Mouse (Mus musculus) midbrain, embryonic 13.5 days (tissue): Measurements from ENCODE around the gene Aurkaip1. TPM values are rescaled to one million over a fixed set of nuclear protein-coding genes. Genes with fewer than 3 reads are reported as not detected.

Experiments used
- ATAC-seq: fragments of 200-750 bp; cut with Nextera tagmentation; 2 replicates; pipeline ENCODE4 v1.8.0; 2017; ENCODE audit warnings: mild to moderate bottlenecking, moderate TSS enrichment, moderate library complexity
- H3K27ac ChIP-seq: fragments of 300-500 bp; sonication (generic); 2 replicates; pipeline ENCODE4 v1.5.1; 2015; ENCODE audit warnings: inconsistent platforms, mild to moderate bottlenecking, moderate library complexity
- H3K27me3 ChIP-seq: fragments of 300-500 bp; sonication (generic); 2 replicates; pipeline ENCODE4 v1.6.1; 2015; ENCODE audit warnings: mild to moderate bottlenecking, inconsistent platforms
- H3K36me3 ChIP-seq: fragments of 300-500 bp; sonication (generic); 2 replicates; pipeline ENCODE4 v1.6.1; 2015; ENCODE audit warnings: mild to moderate bottlenecking, inconsistent platforms
- H3K4me1 ChIP-seq: fragments of 300-500 bp; sonication (generic); replicated peaks from 2 replicates; pipeline ENCODE4 v1.6.1; 2015; ENCODE audit warnings: inconsistent platforms
- H3K4me2 ChIP-seq: fragments of 300-500 bp; sonication (generic); replicated peaks from 2 replicates; pipeline ENCODE4 v1.6.1; 2015; ENCODE audit warnings: moderate library complexity, mild to moderate bottlenecking, inconsistent platforms
- H3K4me3 ChIP-seq: fragments of 300-500 bp; sonication (generic); replicated peaks from 2 replicates; pipeline ENCODE4 v1.5.1; 2015; ENCODE audit warnings: mild to moderate bottlenecking, inconsistent platforms
- H3K9ac ChIP-seq: fragments of 300-500 bp; sonication (generic); replicated peaks from 2 replicates; pipeline ENCODE4 v1.6.1; 2015; ENCODE audit warnings: mild to moderate bottlenecking, inconsistent platforms
- H3K9me3 ChIP-seq: fragments of 300-500 bp; sonication (generic); 2 replicates; pipeline ENCODE4 v1.6.1; 2016; ENCODE audit warnings: mild to moderate bottlenecking, inconsistent platforms
- WGBS: fragments of 180-500 bp; shearing (Covaris S2); methylation state at CpG from one replicate; pipeline ENCODE4 v1.1.7; 2015; 5-methylcytosine and 5-hydroxymethylcytosine counted together
- microRNA-seq: library from miRNA; unstranded; fragments of <30 nt; microRNA quantifications from one replicate; pipeline ENCODE4, GENCODE M21; 2016
- polyA plus RNA-seq: library from polyadenylated mRNA; unstranded; fragments of >200 nt; fragmentation: Nextera tagmentation; extraction: Ambion mirVana; gene quantifications from 2 replicates; pipeline ENCODE4 v1.2.1, GENCODE M21; 2015

The Aurkaip1 gene
- polyA plus RNA-seq, 1 experiment from 2014 or later, result 146 TPM

DNA sequence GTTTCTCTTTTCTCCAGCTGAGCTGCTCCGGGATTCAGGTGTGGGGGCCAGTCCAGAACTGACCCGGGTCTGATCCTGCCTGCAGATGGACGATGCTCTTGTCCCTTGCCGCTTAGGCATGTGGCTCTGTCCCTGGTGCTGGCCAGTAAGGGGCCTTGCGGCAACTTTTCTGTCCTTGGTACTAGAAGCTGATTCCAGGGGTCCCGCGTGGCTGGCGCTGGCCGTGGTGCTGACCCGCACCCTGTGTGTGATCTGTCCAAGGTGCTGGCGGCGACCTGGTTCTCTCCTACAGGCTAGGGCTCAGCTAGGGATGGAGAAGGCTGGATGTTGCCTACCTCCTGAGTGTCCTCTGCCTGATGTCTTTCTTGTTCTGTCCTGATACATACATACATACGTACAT is 28.2 kb downstream of the Aurkaip1 start:
- H3K4me1 ChIP-seq, result no peaks in the 10 kb centered on the region
- H3K36me3 ChIP-seq, result peaks cover 79% of the 10 kb centered on the region
- no peak overlapping the region for H3K4me2 ChIP-seq
- WGBS, result 33% methylated on average over 13 of the region's 13 CpGs
- no peak overlapping the region for H3K4me3 ChIP-seq
- H3K9me3 ChIP-seq, result no peaks in the 10 kb centered on the region
- H3K27me3 ChIP-seq, result no peaks in the 10 kb centered on the region
- ATAC-seq, result no peak
- H3K27ac ChIP-seq, result no peak overlapping the region
- no peak overlapping the region for H3K9ac ChIP-seq

DNA sequence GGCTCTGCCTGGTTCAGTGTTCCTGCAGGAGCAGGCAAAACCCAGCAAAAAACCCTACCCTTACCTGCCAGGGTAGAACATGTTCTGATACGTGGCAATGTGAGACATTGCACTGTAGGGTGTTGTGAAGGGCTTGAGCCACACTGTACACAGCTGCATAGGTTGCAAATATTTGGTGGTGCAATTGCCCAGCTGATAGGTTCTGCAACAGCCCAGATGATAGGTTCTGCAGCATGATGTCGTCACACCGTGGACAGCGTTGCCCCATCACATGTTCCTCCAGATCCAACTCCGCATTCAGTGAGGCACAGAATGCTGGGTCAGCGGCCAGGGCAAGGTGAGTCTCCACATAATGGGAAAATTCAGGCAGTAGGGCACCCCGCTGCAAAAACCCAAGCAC is 30.7 kb downstream of the Aurkaip1 start:
- H3K27me3 ChIP-seq, result no peaks in the 10 kb centered on the region
- ATAC-seq, result no peak
- peaks cover 78% of the 10 kb centered on the region for H3K36me3 ChIP-seq
- H3K9ac ChIP-seq, result no peak overlapping the region
- 89% methylated on average over 7 of the region's 7 CpGs for WGBS
- H3K27ac ChIP-seq, result no peak overlapping the region
- no peak overlapping the region for H3K4me3 ChIP-seq
- H3K9me3 ChIP-seq, result no peaks in the 10 kb centered on the region
- no peaks in the 10 kb centered on the region for H3K4me1 ChIP-seq
- H3K4me2 ChIP-seq, result no peak overlapping the region

DNA sequence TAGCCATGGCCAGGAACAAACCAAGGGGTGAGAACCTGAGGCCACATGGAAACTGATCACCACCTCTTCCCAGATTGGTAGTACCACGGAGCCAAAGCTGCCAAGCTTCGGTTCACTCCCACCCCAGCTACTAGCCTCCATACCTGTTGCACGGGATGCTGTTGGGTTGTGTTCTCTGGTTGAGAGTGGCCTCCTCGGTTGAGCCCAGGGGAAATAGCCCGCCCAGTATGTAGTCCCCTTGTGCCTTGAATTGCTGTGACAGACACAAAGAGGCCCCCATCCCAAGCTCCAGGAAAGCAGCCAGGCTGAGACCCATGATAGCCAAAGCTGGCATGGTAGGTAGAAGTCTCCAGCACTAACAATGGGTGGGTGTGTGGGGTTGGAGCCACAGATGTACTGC is 31.9 kb downstream of the Aurkaip1 start, which contains the start of gene Tas1r3:
Gene Tas1r3 (minus strand): TSS at position 362 of the 400 bp plus-strand sequence.
- Histone ChIP-seq H3K36me3 (peaks cover 69% of the 10 kb centered on the region), H3K4me1 (peaks cover under 1% of the 10 kb centered on the region), H3K4me2 (no peak within 1 kb of the TSS), H3K27ac (no peak within 1 kb of the TSS), H3K9me3 (no peaks in the 10 kb centered on the region), H3K4me3 (no peak within 1 kb of the TSS), H3K9ac (no peak within 1 kb of the TSS), H3K27me3 (no peaks in the 10 kb centered on the region)
- 81% methylated on average over 5 of the region's 5 CpGs for WGBS
- no peak for ATAC-seq

DNA sequence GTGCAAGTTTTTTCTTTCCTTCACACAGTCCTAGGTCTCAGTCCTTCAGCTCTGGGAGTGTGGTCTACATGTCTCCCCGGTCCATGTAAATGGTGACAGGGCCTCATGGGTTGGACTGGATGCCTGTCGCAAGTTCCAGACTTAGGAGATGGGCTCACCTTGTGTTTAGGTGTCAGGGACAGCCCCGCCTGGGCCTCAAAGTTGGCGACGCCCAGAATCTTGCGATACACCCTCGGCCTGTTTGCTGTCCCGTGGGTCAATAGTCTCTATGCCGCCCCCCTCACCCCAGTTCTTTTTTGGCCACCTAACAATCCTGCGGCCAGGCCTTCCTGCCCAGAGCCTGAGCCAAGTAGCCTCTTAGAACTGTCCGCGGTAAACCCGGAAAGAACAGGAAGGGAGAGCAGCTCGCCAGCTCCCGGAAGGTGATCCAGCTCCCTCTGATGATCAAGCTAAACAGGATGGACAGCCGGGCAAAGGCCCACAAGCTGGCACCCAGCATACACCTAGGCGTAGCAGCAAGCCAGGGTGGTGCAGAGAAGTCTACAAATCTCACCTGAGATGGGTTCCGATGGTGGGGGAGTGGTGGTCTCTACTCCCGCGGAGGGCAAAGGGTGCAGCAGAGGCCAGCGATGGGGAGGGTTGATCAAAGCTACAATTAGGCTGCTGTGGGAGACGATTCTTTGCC is 37.7 kb downstream of the Aurkaip1 start:
- H3K36me3 ChIP-seq, result peaks cover 43% of the 10 kb centered on the region
- WGBS, result 13% methylated on average over 22 of the region's 22 CpGs

DNA sequence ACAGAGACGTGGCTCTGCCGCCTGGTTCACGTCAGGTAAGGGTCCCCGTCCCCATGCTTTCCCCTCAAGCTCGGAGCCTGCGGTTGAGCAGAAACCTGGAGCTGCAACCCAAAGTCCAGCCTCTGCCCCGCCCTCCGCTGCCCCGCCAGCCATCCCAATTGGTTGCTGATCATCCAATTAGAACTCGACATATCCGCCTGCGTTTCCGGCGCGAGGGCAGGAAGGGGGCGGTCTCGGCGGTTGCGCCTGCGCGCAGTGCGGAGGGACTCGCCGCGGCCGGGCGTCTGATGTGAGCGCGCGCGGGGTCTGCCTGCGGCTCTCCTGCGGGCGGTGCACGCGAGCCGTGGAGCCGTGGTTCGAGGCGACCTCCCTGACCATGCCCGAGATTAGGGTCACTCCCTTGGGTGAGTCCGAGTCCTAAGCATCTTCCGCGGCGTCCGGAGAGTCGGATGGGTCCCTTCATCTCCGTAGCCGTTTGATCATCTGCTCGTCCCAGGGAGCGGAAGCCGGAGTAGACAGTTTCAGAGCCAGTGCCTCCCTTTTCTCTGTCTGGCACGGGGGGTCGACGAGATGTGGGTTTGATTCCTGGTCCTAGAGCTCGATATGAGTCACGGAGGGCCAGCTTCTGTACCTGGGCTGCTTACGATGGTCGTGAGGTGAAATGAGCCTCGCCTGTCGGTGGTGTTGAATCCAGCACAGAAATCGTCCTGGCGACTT is 38.4 kb downstream of the Aurkaip1 start, which contains the start of the genes Cptp and Ints11:
Gene Cptp (minus strand): TSS at position 124 of the 717 bp plus-strand sequence.
Gene Ints11 (plus strand): TSS at position 230 of the 717 bp plus-strand sequence.
- Histone ChIP-seq H3K4me1 (peaks cover 33% of the 10 kb centered on the region), H3K4me3 (peak within 1 kb of the TSS; percentile 69), H3K9me3 (no peaks in the 10 kb centered on the region), H3K9ac (peak within 1 kb of the TSS; percentile 84), H3K36me3 (peaks cover 49% of the 10 kb centered on the region), H3K27me3 (no peaks in the 10 kb centered on the region), H3K27ac (peak within 1 kb of the TSS; percentile 63), H3K4me2 (peak within 1 kb of the TSS; percentile 97)
- peak; percentile 97 for ATAC-seq
- under 1% methylated on average over 63 of the region's 63 CpGs for WGBS

More for the DNA sequence above, 37.7 kb downstream of the Aurkaip1 start:
- peak overlapping the region; percentile 84 for H3K9ac ChIP-seq
- H3K9me3 ChIP-seq, result no peaks in the 10 kb centered on the region
- no peaks in the 10 kb centered on the region for H3K27me3 ChIP-seq
- peak overlapping the region; percentile 97 for H3K4me2 ChIP-seq
- H3K4me1 ChIP-seq, result peaks cover 33% of the 10 kb centered on the region
- ATAC-seq, result peak; percentile 82
- H3K4me3 ChIP-seq, result peak overlapping the region; percentile 69
- H3K27ac ChIP-seq, result no peak overlapping the region

DNA sequence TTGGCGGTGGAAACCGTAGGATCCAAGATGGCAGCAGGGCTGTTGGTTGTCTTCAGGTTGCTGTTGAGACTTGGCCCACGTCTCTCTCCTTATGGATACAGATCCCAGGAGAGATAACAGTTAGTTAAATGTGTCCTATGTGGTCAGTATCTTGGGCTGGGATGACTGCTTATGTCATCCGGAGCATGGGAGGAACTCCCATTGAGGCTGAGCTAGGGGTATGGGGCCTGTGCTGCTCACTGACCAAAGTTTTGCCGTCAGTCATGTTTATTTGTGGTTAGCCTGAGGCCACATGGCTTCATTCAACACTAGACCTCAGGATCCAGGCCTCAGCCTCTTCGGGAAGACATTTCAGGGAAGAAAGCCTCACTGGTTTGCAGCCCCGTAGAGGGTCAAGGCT is 40.3 kb downstream of the Aurkaip1 start:
- peak overlapping the region; percentile 2; the same call in 1 of the 2 replicates for H3K4me3 ChIP-seq

More for the DNA sequence above, 40.3 kb downstream of the Aurkaip1 start:
- H3K4me2 ChIP-seq, result no peak overlapping the region
- no peaks in the 10 kb centered on the region for H3K9me3 ChIP-seq
- H3K27ac ChIP-seq, result no peak overlapping the region
- H3K4me1 ChIP-seq, result peaks cover 33% of the 10 kb centered on the region
- no peak for ATAC-seq
- no peaks in the 10 kb centered on the region for H3K27me3 ChIP-seq
- peaks cover 46% of the 10 kb centered on the region for H3K36me3 ChIP-seq
- H3K9ac ChIP-seq, result no peak overlapping the region
- WGBS, result 94% methylated on average over 7 of the region's 7 CpGs

Small RNA genes within 50 kb of the gene (microRNA-seq; reads per million reads assigned to microRNA genes)
- not detected for gene Gm27743

Other genes starting within 250 kb of the Aurkaip1 start
- 15.9 and 16.5 TPM in 2 replicates for gene Slc35e2, start 229.9 kb upstream of the Aurkaip1 start, polyA plus RNA-seq
- 65.1 and 66.8 TPM in 2 replicates for gene Cdk11b, start 206.4 kb upstream of the Aurkaip1 start, polyA plus RNA-seq
- gene Gm10563, start 185.9 kb upstream of the Aurkaip1 start, polyA plus RNA-seq, result not detected in 2 replicates
- 3.6 and 3.8 TPM in 2 replicates for gene Mmp23, start 177.9 kb upstream of the Aurkaip1 start, polyA plus RNA-seq
- gene Mib2, start 162.1 kb upstream of the Aurkaip1 start, polyA plus RNA-seq, result 32.6 and 41.9 TPM in 2 replicates
- gene Fndc10, start 136.9 kb upstream of the Aurkaip1 start, polyA plus RNA-seq, result 5.0 and 6.4 TPM in 2 replicates
- 155 and 159 TPM in 2 replicates for gene Ssu72, start 126.5 kb upstream of the Aurkaip1 start, polyA plus RNA-seq
- 8.6 and 10.1 TPM in 2 replicates for gene Tmem240, start 96.5 kb upstream of the Aurkaip1 start, polyA plus RNA-seq
- 82.1 and 84.8 TPM in 2 replicates for gene Atad3a, start 70.2 kb upstream of the Aurkaip1 start, polyA plus RNA-seq
- 18.7 and 20.9 TPM in 2 replicates for gene Vwa1, start 56.6 kb upstream of the Aurkaip1 start, polyA plus RNA-seq
- gene Tmem88b, start 45.4 kb upstream of the Aurkaip1 start, polyA plus RNA-seq, result 0.40 and 0.58 TPM in 2 replicates
- not detected in 2 replicates for gene Ankrd65, start 40.8 kb upstream of the Aurkaip1 start, polyA plus RNA-seq
- 259 and 262 TPM in 2 replicates for gene Mrpl20, start 28.4 kb upstream of the Aurkaip1 start, polyA plus RNA-seq
- gene Ccnl2, start 18.8 kb upstream of the Aurkaip1 start, polyA plus RNA-seq, result 182 and 189 TPM in 2 replicates
- 17.9 and 22.2 TPM in 2 replicates for gene Mxra8, start 8.4 kb downstream of the Aurkaip1 start, polyA plus RNA-seq
- 8.1 and 8.4 TPM in 2 replicates for gene Dvl1, start 16.1 kb downstream of the Aurkaip1 start, polyA plus RNA-seq
- 0.80 and 0.83 TPM in 2 replicates for gene Tas1r3, start 32.1 kb downstream of the Aurkaip1 start, polyA plus RNA-seq
- 22.1 and 24.5 TPM in 2 replicates for gene Cptp, start 38.2 kb downstream of the Aurkaip1 start, polyA plus RNA-seq
- gene Ints11, start 38.3 kb downstream of the Aurkaip1 start, polyA plus RNA-seq, result 85.3 and 88.6 TPM in 2 replicates
- 52.5 and 52.6 TPM in 2 replicates for gene Pusl1, start 60.5 kb downstream of the Aurkaip1 start, polyA plus RNA-seq
- gene Acap3, start 60.5 kb downstream of the Aurkaip1 start, polyA plus RNA-seq, result 66.0 and 73.5 TPM in 2 replicates
- 128 and 135 TPM in 2 replicates for gene Ube2j2, start 112.6 kb downstream of the Aurkaip1 start, polyA plus RNA-seq
- 8.2 and 11.0 TPM in 2 replicates for gene C1qtnf12, start 131.0 kb downstream of the Aurkaip1 start, polyA plus RNA-seq
- gene B3galt6, start 161.4 kb downstream of the Aurkaip1 start, polyA plus RNA-seq, result 25.0 and 26.9 TPM in 2 replicates
- gene Sdf4, start 161.6 kb downstream of the Aurkaip1 start, polyA plus RNA-seq, result 125 and 128 TPM in 2 replicates
- gene Tnfrsf4, start 182.6 kb downstream of the Aurkaip1 start, polyA plus RNA-seq, result 0.57 TPM in 2 replicates
- gene Tnfrsf18, start 194.9 kb downstream of the Aurkaip1 start, polyA plus RNA-seq, result 2.0 and 2.3 TPM in 2 replicates
- gene Ttll10, start 228.1 kb downstream of the Aurkaip1 start, polyA plus RNA-seq, result not detected in 2 replicates